Mouse (Mus musculus) limb, embryonic 14.5 days (tissue): ENCODE measurements around the gene Zg16. TPM values are rescaled to one million over a fixed set of nuclear protein-coding genes. Genes with fewer than 3 reads are reported as not detected.
A peak's percentile ranks its signal among the peaks of the same experiment; 100 is the strongest.

Experiments used
- ATAC-seq: fragments of 200-750 bp; cut with Nextera tagmentation; 2 replicates; pipeline ENCODE4 v1.8.0; 2017; ENCODE audit warnings: low read depth, moderate number of reproducible peaks, moderate TSS enrichment; ENCODE audit not compliant: low FRiP score
- DNase-seq: peaks from one replicate; pipeline ENCODE4 v3.0.0-alpha.2; 2015; ENCODE audit warnings: low spot score
- H3K27ac ChIP-seq: fragments of 300-500 bp; sonication (generic); replicated peaks from 2 replicates; pipeline ENCODE4 v1.5.1; 2014; ENCODE audit warnings: low read depth, mild to moderate bottlenecking, low read length, moderate library complexity, mixed read lengths
- H3K27me3 ChIP-seq: fragments of 300-500 bp; sonication (generic); 2 replicates; pipeline ENCODE4 v1.6.1; 2014; ENCODE audit warnings: low read length, mixed read lengths; ENCODE audit not compliant: control insufficient read depth, insufficient read depth
- H3K36me3 ChIP-seq: fragments of 300-500 bp; sonication (generic); 2 replicates; pipeline ENCODE4 v1.6.1; 2014; ENCODE audit warnings: mild to moderate bottlenecking, low read length, moderate library complexity, mixed read lengths; ENCODE audit not compliant: control insufficient read depth, insufficient read depth
- H3K4me1 ChIP-seq: fragments of 300-500 bp; sonication (generic); 2 replicates; pipeline ENCODE4 v1.6.1; 2014; ENCODE audit warnings: antibody characterized with exemption, low read length, mixed read lengths; ENCODE audit not compliant: control insufficient read depth, insufficient read depth
- H3K4me2 ChIP-seq: fragments of 300-500 bp; sonication (generic); replicated peaks from 2 replicates; pipeline ENCODE4 v1.6.1; 2014; ENCODE audit warnings: low read depth, mild to moderate bottlenecking, low read length, moderate library complexity; ENCODE audit not compliant: severe bottlenecking
- H3K4me3 ChIP-seq: fragments of 300-500 bp; sonication (generic); replicated peaks from 2 replicates; pipeline ENCODE4 v1.5.1; 2014; ENCODE audit warnings: low read length
- H3K9ac ChIP-seq: fragments of 300-500 bp; sonication (generic); 2 replicates; pipeline ENCODE4 v1.6.1; 2014; ENCODE audit warnings: mild to moderate bottlenecking, low read depth, low read length, moderate library complexity; ENCODE audit not compliant: severe bottlenecking
- H3K9me3 ChIP-seq: fragments of 300-500 bp; sonication (generic); 2 replicates; pipeline ENCODE4 v1.6.1; 2016; ENCODE audit warnings: low read length; ENCODE audit not compliant: control insufficient read depth
- POLR2A ChIP-seq: fragments of 200-500 bp; IDR thresholded peaks from 2 replicates; pipeline ENCODE4 v1.8.0; 2012; ENCODE audit warnings: inconsistent platforms, mild to moderate bottlenecking, moderate library complexity, borderline replicate concordance; ENCODE audit not compliant: insufficient read depth, insufficient read length; ENCODE audit errors: extremely low read depth
- WGBS: fragments of 180-500 bp; shearing (Covaris S2); extraction: QIAGEN DNeasy Blood & Tissue Kit; methylation state at CpG from one replicate; pipeline ENCODE4 v1.1.7; 2014; 5-methylcytosine and 5-hydroxymethylcytosine counted together
- polyA plus RNA-seq, 2 experiments: library from polyadenylated mRNA; depleted of rRNA in 1 of 2; stranded (reverse) in 1 of 2; unstranded in 1 of 2; fragments of >200 nt; fragmentation: Nextera tagmentation in 1 of 2; extraction: Ambion mirVana in 1 of 2; gene quantifications; 2 replicates each; pipeline versions ENCODE4 v1.2.1 to v1.2.3; 2012 to 2014

The Zg16 gene
- polyA plus RNA-seq, 2 experiments = not detected

- peak within 1 kb of the TSS; percentile 15 for H3K4me2 ChIP-seq
- no peak within 1 kb of the TSS; the same call in 1 of the 2 replicates for H3K27ac ChIP-seq
- peaks cover 27% of the 10 kb centered on the region for H3K27me3 ChIP-seq
- H3K9ac ChIP-seq = peak within 1 kb of the TSS; percentile 21; the same call in 1 of the 2 replicates
- TF ChIP-seq POLR2A = no peak
- H3K4me1 ChIP-seq = peaks cover 9% of the 10 kb centered on the region
- no peak for ATAC-seq
- WGBS = 10% methylated on average over 7 of the region's 7 CpGs
- peaks cover 6% of the 10 kb centered on the region; the same call in 1 of the 2 replicates for H3K9me3 ChIP-seq
- no peaks in the 10 kb centered on the region for H3K36me3 ChIP-seq
- DNase-seq = no peak
- peak within 1 kb of the TSS; percentile 7; the same call in 1 of the 2 replicates for H3K4me3 ChIP-seq
Observed at GRCm38 (mm10) chr7:127121911-127122270, 34.8 kb upstream of the Zg16 start, which contains the start of gene Qprt. Qprt (minus strand) TSS chr7:127122226.

DNA sequence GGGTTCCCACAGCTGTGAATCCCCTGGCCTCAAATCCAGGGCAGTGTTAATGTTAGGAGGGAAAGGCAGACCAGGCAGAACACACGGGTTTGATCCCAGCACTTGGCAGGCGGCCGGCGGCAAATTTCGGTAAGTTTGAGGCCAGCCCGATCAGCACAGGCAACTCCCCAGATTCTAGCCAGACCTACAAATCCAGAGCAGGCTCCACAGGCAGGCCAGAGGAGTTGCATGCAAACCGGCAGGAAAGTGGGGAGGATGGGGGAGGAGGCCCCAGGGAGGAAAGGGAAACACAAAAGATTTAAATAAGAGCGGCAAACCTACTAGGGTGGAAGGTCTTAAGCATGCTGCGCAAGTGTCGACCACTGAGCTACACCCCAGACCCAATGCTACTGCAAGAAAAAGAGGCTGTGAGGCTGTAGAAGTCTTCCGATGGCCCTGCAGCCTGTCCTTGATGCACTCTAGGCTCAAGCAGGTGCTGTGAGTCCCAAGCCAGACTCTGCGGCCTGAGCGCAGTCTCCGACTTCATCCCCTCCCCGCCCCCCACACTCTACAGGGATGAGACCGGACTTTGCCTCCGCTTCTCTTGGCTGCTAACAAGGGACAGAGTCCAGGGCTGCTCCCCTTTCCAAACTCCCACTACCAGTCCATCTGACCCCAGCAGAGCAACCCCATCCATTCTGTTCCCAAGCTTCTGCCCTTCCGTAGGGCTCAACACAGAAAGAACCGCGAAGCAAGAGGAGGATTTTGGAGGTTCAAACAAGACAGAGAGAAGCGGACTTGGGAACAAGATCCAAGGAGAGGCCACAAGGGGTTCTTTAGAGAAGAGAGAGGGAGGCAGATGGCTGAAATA is 34.2 kb upstream of the Zg16 start:
- peak overlapping the region; percentile 21; the same call in 1 of the 2 replicates for H3K9ac ChIP-seq
- no peak for TF ChIP-seq POLR2A
- WGBS = 15% methylated on average over 21 of the region's 21 CpGs
- DNase-seq (no peak), ATAC-seq (peak; percentile 17; the same call in 1 of the 2 replicates)
- peak overlapping the region; percentile 15 for H3K4me2 ChIP-seq
- peaks cover 6% of the 10 kb centered on the region; the same call in 1 of the 2 replicates for H3K9me3 ChIP-seq
- peaks cover 27% of the 10 kb centered on the region for H3K27me3 ChIP-seq
- peaks cover 9% of the 10 kb centered on the region for H3K4me1 ChIP-seq
- H3K4me3 ChIP-seq = peak overlapping the region; percentile 7; the same call in 1 of the 2 replicates
- H3K27ac ChIP-seq = no peak overlapping the region; the same call in 1 of the 2 replicates
- no peaks in the 10 kb centered on the region for H3K36me3 ChIP-seq

GRCm38 (mm10) chr7:127118671-127119445 is 31.7 kb upstream of the Zg16 start:
- H3K9ac ChIP-seq = no peak overlapping the region
- no peak for TF ChIP-seq POLR2A
- peaks cover 9% of the 10 kb centered on the region for H3K4me1 ChIP-seq
- H3K36me3 ChIP-seq = no peaks in the 10 kb centered on the region
- H3K4me2 ChIP-seq = no peak overlapping the region
- no peak overlapping the region for H3K27ac ChIP-seq
- DNase-seq (no peak), ATAC-seq (no peak)
- H3K9me3 ChIP-seq = no peaks in the 10 kb centered on the region
- H3K27me3 ChIP-seq = peaks cover 27% of the 10 kb centered on the region
- WGBS = 62% methylated on average over 14 of the region's 14 CpGs
- H3K4me3 ChIP-seq = no peak overlapping the region

DNA sequence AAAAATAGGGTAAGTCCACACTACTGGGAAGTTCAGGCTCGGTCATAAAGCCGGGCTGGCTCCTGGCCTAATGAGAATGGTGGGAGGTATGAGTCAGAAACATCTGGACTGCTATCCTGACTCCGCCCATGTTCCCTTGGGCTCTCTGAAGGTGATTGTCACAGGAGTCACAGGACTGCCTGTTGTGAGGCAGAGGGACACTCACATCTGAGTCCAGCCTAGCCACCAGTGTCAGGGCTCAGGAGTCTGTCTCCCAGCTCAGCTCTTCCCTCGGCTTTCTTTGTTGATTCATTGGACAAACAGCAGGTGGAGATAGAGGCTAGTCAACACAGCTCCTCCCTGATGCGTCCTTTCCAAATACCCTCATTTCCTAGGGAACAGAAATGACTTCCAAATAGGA is 30.8 kb upstream of the Zg16 start:
- WGBS = 20% methylated on average over 5 of the region's 5 CpGs
- no peak overlapping the region for H3K4me3 ChIP-seq
- DNase-seq = peak; percentile 52

GRCm38 (mm10) chr7:127116331-127116935 is 29.3 kb upstream of the Zg16 start:
- no peak overlapping the region for H3K9ac ChIP-seq
- 58% methylated on average over 11 of the region's 11 CpGs for WGBS
- no peak for DNase-seq

More for the DNA sequence above, 30.8 kb upstream of the Zg16 start:
- Histone ChIP-seq H3K4me2 (no peak overlapping the region), H3K27ac (no peak overlapping the region), H3K4me1 (peaks cover 9% of the 10 kb centered on the region), H3K36me3 (no peaks in the 10 kb centered on the region), H3K27me3 (peaks cover 27% of the 10 kb centered on the region), H3K9me3 (no peaks in the 10 kb centered on the region), H3K9ac (no peak overlapping the region)
- TF ChIP-seq POLR2A = no peak
- ATAC-seq = 0 out of 2 replicates have a peak, but pooled peaks have one; percentile 48

More at GRCm38 (mm10) chr7:127116331-127116935, 29.3 kb upstream of the Zg16 start:
- H3K4me3 ChIP-seq = no peak overlapping the region
- no peak; the same call in 1 of the 2 replicates for ATAC-seq
- peaks cover 14% of the 10 kb centered on the region for H3K27me3 ChIP-seq
- no peak overlapping the region for H3K27ac ChIP-seq
- H3K4me2 ChIP-seq = no peak overlapping the region
- no peaks in the 10 kb centered on the region for H3K36me3 ChIP-seq
- H3K9me3 ChIP-seq = no peaks in the 10 kb centered on the region
- peaks cover 9% of the 10 kb centered on the region for H3K4me1 ChIP-seq
- no peak for TF ChIP-seq POLR2A
